Mouse (Mus musculus) layer of hippocampus, adult 11-12 months (tissue): ENCODE measurements at regions not wholly inside any gene's neighbourhood (a gene's known extent, or its start where the extent isn't known, plus 50 kb on each side); places are given as distances from the start of the nearest gene placed in this dataset.
A peak's percentile ranks its signal among the peaks of the same experiment; 100 is the strongest.

Experiments
- DNase-seq: peaks from one replicate; pipeline ENCODE4 v3.0.0; 2022; ENCODE audit warnings: low spot score

DNA sequence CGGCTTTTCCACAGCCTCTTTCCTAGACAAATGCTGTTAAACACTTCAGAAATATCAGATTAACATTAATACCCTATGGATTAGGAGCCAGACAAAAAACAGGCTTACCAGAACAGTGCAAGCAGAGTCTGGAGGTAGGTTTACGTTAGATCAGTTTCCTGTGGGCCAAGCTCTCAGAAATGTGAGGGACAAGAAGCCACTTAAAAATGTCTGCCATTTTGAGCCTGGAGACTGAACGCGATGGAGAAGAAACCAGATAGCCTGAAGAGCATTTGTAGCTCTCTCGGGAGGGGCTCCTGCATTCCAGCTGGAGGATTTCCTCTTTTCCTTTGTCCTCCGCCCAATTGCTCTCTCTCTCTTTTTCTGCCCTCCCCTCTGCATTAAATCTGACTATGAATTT is 239.1 kb upstream of the Sp4 start:
- no peak for DNase-seq

DNA sequence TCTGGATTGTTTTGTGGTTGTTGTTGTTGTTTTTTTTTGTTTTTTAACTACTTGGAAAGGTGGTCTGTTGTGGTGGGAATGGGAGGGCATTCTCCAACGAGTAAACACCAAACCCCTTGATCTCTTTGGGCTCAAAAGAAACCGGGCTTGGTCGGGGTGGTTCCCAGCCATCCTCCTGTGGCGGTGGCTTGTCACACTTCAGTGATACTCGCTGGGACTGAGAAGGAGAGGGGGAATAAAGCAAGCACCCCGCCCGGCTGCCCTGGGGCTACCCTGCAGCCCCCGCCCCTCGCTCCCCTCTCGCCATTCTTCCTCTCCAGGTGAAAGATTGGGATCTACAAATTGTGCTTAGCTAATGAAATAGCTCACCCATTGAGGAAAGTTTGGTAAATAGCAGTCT is 229.3 kb upstream of the Sp4 start:
- DNase-seq = no peak

DNA sequence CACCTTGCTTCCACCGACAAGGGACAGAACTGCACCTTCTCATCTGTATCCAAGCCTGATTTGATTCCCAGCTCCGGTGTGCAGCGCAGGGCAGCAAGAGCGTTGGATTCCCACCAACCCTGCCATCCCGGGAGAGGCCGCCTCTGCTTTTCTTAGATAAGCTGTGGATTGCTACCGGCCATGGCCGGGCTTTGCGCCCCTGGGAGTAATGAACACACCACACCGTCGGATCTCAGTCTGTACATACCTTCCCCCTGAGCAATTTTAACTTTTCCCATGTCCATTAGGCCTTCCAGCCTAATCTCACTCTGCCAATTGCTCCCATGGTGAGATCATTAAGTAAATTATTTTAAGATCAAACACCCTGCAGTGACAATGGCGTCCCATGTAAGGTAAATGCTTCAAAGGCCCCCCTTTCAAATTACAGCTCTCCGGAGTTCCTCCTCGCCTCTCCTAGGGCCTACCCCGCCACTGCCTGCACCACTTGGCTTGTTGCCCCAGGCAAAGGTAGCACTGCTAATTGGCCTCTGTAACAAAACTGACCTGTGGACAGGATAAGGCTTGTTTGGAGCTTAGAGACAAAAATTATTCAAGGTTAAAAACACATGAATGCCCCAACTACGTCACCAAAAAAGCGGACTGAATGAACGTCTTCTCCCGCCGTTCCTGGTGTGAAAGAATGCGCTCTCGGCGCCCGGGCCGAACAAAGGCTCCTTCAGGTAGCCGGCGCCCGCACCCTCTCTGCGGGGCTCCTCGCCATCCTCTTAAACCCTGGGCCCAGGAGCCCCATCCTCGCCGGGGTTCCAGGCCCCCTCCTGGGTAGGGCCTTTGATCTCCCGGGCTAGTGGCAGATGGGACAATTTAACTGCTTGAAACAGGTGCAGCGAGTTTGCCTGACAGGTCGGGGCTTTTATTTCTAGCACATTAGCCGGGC is 228.5 kb upstream of the Sp4 start:
- DNase-seq = no peak

DNA sequence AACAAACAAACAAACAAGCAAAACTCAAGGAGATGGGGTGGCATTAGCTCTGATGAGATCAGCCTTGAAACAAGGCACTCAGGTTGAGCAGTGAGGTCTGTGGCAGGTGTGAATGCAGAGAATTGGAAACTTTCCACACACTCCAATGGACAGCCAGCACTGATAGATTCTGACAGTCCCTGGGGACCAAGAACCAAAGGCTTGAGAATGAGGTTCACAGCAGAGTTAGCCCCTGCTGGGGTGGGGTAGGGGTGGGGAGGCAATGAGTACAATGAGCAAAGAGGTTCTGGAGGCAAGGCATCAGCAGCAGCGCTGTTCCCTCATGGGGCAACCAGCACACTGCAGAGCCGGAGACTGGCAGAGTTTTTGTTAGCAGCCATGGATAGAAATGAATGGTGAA is 220.5 kb upstream of the Sp4 start:
- no peak for DNase-seq

DNA sequence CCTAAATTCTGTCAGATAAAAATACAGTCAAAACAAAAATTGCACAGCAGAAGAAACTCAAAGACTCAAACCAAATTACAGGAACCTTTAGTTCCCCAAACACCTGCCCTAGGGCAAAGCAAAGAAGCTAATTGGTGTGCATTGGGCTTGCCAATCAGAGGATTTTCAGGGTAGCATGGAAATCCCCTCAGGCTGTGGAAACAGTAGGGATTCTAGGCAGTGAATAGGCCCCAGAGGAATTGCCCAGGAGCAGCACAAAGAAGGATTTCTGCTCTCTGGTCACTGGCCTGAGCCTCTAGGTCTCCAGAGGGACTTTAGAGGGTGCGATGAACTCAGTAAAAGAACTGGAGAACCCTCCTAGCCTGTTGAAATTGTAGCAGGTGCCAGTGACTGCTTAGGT is 220.1 kb upstream of the Sp4 start:
- no peak for DNase-seq

DNA sequence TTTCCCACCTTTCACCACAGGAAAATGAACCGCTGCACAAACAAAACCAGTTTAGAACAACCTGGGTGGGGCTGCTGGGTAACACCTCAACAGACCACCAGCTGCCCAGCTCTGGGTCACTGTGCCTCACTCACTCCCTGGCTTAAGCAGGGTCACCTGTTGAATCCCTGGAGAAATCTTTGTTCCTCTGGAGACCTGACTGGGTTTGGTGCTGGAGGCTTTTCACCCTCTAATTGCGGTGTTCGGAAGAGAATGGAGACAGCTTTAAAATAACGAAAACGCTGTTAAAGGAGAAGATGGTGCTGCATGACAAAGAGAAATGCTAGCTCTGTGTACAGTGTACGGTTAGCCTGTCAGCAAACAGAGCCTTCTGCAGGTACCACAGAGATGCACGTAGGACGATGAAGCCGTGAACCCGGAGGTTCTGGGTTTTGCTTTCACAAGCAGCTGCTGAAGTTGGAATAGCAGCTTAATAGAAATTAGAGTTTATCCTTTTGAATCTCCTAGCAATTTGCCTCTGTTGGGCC is 218.6 kb upstream of the Sp4 start:
- DNase-seq = no peak

DNA sequence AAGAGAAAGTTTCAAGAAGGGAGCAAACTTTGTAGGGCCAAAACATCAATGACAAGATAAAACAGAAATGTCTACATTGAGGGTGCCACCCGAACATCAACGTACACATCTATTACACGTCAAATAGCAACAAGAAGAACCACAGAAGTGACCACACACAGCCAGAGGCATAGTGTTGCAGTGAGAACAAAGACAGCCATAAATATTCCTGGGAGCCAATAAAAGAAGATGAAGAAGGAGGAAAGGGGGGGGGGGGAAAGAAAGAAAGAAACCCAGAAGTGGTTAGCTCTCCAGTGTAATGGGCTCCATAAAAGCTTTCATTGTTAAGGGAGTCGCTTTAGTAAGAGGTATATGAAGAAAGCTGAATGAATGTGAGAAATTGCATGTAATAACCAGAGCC is 209.7 kb upstream of the Sp4 start:
- DNase-seq = no peak

DNA sequence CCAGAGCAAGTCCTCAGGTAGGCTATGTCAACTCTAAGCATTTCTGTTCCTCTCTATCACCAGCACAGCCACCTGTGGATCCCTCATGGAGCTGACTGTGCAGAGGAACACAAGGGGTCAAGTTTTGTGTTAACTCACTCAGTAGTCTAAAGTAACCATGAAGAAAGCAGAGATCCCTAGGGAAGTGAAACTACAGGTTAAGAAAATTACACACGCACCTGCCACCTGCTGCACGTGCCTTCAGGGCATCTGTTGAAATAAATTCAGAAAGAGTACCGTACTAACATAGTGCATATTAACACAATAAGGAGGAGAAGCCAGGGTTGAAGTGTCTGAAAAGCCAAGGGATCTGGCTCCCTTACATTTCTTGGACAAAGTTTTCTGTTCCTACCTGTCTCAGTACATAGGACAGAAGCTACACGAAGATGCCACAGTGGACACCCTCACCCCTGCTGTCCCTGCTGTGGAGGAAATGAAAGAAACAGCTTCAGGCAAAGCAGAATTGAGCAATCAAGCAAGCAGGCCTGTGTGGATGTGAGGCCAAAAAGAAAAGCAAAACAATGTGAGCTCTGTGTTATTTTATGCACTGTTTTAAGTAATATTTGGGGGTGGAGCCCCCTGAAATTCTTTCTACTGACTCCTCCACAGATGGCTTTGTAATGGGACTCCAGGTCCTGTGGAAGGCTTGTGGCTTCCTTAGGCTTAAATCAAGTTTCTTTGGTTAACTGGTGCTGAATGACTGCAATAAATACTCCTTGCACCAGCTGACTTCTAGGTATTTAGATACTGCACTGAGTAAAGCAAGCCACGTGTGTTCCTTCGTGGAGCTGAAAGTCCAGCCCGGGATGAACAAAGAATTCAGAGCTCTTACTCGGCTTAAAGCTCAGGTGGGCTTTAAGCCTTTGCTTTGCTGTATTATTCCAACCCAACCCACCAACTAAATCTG is 208.0 kb upstream of the Sp4 start:
- DNase-seq = no peak

DNA sequence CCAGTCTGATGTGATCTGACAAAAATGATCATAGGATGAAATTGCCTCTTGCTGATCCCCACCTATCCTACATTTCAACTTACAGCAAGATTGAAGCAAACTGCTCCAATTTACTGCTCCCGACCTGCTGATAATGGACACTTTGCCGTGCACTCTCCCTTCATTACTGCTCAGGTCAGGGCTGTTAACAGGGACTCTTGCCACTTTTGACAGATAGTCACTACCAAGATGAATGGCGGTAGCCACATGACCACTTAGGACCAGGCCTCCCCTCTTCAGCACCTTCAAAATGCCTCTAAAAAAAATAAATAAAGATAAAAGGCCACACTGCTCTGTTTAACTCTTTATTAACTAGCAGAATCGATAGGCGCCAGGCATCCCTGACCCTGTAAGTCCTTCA is 199.2 kb upstream of the Sp4 start:
- no peak for DNase-seq

DNA sequence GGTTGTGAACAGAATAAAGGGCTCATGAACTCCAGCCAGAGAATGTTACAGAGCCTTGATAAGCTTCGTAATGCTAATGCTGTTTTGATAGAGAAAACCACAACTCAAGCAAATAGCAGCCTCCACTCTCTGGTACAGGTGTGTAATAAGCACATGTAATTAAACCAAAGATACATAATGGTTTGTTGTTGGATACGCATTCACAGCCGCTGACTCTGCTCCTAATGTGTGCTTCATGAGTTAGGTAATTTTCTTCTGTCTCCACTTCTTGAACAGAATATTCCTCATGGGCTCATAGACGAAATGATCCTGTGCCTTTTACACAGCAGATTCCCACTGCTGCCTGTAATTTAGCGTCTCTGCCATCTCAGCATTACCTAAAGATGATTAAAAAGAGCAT is 186.8 kb upstream of the Sp4 start:
- no peak for DNase-seq

DNA sequence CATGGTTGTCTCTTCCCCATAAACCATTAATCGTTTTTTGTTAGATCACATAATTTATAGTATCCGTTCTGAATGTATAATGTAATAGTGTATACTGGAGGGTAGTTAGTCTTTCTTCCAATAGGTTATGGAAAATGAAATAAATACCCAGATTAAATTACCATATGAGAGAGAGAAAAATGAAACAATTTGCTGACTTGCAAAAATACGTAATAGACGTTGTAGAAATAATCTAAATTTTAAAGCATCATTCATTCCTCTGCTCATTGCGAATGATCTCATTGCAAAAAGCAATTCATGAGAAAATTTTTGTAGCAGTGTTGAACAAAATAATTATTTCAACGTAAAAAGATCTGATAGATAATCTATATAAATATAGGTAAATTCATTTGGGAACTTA is 185.2 kb upstream of the Sp4 start:
- DNase-seq = no peak

DNA sequence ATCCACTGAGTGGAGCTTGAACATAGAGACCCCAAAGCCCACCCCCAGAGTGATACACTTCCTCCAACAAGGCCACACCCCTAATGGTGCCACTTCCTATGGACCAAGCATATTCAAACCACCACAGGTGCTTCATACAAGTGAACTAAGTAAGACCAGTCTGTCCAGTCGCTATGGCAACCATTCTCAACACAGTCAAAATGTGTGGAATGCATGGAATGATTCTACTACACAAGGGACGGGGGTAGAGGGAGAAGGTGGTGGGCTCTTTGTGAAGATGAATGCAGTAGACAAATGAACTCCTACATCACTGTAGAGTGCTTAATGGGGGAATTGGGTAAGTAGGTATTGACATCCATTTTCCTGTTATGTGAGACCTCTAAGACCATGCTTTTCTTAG is 180.1 kb upstream of the Sp4 start:
- no peak for DNase-seq

DNA sequence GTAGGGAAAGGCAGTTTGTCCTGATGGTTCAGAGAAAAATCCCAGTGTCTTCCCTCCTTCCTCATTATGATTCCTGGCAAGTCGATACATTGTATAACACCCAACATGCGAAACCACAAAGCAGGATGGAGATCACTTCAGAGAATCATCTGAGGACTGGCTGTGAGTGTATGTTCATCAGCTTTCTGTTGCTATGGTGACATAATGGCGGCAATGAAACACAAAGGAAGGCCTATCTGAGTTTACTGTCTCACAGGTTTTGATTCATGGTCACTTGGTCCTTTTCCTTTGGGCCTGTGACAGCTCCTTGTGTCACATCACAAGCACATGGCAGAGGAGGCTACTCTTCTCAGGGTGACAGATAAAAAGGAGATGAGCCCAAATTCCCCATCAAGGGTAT is 173.5 kb upstream of the Sp4 start:
- DNase-seq = no peak

DNA sequence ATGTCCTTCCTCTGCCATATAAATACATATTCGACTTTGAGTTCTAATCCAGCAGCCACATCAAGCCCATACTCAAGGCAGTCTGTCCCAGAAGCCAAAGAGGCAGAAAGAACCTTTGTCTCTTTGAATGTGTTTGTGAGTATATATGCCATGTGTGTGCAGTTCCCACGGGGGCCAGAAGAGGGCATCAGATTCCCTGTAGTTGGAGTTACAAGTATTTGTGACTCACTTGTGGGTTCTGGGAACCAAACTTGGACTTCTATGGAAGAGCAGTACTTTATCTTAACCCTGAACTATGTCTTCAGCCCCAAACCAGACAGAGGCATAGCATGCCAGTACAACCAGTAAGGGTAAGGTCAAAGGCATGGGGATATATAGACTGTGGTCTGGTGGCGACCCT is 165.6 kb upstream of the Sp4 start:
- DNase-seq = no peak

DNA sequence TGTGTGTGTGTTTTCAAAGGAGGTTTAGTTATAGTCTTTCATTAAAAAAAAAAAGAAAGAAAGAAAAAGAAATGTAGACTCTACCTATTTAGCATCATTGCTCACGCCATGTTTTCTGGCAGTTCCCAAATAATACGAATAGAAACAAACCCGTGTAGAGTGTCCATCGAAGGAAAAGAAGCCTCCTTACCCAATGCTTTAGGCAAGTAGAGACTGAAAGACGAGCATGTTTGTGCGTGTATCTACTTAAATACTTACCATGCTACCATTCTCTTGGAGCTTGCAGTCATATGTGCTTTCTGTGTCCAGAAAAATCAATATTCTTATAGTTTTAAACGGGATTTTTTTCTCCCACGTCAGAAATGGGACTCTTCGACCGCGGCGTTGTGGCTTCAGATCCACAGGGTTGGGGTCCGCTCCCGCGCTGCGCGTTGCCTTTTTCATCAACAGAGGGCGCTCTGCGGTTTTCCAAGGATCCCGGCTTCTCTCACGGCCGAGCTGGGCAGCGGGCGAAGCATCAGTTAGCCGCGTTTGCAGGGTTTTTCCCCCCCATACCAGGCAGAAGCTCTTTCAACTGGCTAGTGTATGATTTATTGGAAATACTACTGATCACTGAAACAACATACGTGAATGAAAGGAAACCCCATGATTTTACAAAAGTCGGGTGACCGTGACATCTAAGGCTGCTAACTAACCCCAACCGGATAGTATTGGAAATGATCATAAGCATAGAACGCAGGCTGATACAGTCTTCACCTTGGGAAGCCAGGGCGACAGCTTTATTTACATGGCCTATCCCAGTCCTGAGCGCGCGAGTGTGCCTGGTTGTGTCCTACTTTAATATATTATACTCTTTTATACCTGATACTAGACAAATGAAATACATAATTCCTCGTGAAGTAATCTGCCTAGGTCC is 156.5 kb upstream of the Sp4 start:
- DNase-seq = peak; percentile 63

DNA sequence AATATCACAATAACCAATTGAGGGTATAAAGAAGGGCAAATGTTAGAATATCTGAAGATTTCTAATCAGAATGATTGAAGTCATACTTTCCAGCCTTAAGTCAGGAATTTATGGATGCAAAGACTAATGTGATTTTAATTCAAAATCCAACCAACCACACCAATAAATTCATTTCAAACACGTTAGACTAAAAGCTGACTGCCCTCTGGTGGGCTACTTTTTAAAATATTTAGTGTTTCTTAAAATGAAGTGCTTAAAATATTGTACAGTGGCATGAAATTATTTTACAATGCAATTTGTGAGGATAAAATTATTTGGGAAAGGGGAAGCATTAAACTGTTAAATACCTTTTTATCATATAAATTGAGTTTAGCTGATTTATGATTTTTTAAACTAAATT is 154.4 kb upstream of the Sp4 start:
- DNase-seq = no peak

DNA sequence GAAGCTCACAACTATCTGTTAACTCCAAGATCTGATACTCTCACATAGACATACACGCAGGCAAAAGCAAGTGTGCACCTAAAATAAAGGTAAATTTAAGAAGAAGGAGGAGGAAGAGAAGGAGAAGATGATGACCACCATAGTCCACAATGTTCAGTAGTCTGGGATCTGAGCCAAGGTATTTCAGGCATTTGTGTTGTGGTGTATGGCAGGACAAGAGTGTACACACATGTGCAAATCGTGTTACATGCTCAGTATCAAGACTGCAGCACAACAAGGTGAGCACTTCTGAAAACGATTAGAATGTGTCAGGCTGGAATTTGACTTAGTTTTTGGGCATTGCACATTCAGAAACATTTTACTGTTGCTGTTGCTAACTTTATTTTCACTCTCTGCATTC is 138.4 kb upstream of the Sp4 start:
- no peak for DNase-seq

DNA sequence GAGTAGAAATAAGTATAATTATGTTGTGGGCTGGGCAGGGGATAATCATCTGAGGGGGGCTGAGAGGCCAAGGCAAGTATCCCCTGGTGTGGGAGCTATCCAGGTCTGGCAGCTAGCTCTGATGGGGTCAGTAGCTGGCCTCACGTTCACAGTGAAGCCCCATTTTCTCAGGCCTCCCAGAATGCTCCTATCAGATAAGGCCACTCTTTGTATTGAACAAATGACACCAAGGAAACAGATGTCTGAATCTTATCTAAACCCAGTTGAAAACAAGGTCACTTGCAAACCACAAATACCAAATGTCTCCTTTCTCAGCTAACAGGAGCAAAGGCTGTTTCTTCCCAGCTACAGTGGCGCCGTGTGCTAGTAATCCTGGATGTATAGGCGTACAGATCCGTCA is 137.6 kb upstream of the Sp4 start:
- DNase-seq = no peak

DNA sequence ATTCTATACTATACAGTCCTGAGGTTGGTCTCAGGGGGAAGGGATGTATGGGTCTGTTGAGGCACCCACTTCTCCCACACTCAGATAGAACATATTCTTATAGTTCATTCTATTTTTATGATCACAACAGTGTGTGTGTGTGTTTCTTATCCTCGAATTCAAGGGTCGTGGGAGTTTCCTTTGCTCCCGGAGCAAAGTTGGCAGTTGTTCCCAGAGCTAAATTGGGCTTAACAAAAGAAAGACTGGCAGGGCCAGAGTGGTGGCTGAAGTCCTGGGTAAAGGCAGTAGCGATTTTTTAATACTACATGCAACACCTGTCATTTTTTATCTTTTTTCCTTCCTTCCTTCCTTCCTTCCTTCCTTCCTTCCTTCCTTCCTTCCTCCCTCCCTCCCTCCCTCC is 131.5 kb upstream of the Sp4 start:
- DNase-seq = no peak

DNA sequence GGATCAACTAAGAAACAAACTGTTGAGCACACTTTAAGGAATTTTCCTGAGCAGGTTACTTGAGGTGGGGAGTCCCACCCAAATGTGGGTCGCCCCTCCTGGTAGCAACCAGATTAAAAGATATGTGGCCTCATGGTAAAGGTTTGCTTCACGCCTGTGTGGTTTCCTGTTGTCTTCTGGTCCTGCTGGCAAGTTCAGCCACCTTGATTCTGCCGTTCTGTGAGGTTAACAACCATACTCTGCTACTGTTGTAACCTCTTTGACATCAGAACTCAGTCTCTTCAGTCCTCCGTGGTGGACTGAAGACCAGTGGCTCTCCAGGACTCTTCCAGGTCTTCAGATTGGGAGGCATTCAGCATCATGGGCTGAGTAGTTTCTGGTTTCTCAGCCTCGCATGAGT is 127.1 kb upstream of the Sp4 start:
- no peak for DNase-seq

DNA sequence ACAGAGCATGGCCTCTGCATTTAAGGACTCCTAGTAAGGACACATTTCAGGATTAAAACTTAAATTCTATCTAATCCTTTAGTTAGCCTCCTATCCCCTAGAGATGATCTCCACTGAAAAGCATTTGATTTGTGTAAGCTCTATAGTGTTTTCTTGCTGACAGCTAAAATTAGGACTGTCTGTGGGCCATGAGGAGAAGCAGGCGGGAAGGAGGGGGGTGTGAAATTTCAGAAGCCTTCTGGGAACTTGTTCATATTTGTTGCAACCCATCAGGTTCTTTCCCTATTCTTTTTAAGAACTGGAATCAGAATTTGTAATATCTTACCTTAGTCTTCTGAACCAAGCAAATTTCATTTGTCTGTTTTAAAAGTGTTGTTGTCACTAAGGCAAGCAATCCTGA is 114.7 kb upstream of the Sp4 start:
- no peak for DNase-seq
